Mouse (Mus musculus) embryonic fibroblast, embryonic 13.5 days (primary cell): ENCODE data around the gene Maea. TPM values are rescaled to one million over a fixed set of nuclear protein-coding genes. Genes with fewer than 3 reads are reported as not detected.
A peak's percentile ranks its signal among the peaks of the same experiment; 100 is the strongest.

Experiments used
- H3K27ac ChIP-seq: 2 replicates; pipeline ENCODE4 v1.5.1; 2012; ENCODE audit warnings: low read length, control low read depth, inconsistent platforms; ENCODE audit not compliant: insufficient read depth
- H3K4me1 ChIP-seq: 2 replicates; pipeline ENCODE4 v1.6.1; 2011; ENCODE audit warnings: low read length; ENCODE audit not compliant: control insufficient read depth, insufficient read depth
- H3K4me3 ChIP-seq: 2 replicates; pipeline ENCODE4 v1.5.1; 2011; ENCODE audit warnings: mild to moderate bottlenecking, control low read depth, low read length; ENCODE audit not compliant: insufficient read depth
- CTCF ChIP-seq: IDR thresholded peaks from 2 replicates; pipeline ENCODE4 v1.5.1; 2011; ENCODE audit warnings: mild to moderate bottlenecking, control low read depth, low read length, moderate library complexity, borderline replicate concordance; ENCODE audit not compliant: insufficient read depth
- POLR2A ChIP-seq: IDR thresholded peaks from 2 replicates; pipeline ENCODE4 v1.6.1; 2011; ENCODE audit warnings: low read depth, mild to moderate bottlenecking, control low read depth, low read length, moderate library complexity
- polyA plus RNA-seq: library from polyadenylated mRNA; stranded (reverse); fragments of >200 nt; gene quantifications from 2 replicates; pipeline ENCODE4 v1.2.4, GENCODE M21; 2011; ENCODE audit warnings: low read depth; ENCODE audit not compliant: missing spikeins, insufficient read length

The Maea gene
- polyA plus RNA-seq, 1 experiment: 148 TPM

DNA sequence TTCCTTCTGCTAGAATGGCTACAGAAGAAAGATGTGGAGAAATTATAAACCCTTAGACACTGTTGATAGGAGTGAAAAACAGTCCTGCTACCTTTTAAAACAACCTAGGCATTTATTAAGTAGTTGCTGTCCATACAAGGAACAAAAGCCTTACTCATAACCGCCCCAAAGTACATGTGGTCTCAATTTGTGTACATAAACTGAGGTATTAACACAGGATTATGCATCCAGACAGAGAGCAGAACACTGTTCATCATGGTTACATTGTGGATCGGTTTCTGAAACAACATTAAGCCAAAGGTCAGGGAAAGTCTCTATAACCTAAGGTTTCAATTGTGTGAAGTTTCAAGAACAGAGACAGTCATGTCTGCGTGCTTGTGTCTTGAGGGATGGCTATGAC, 17.7 kb downstream of the Maea start:
- Histone ChIP-seq H3K27ac (peak overlapping the region; percentile 60; the same call in 1 of the 2 replicates), H3K4me3 (no peak overlapping the region), H3K4me1 (peaks cover 28% of the 10 kb centered on the region)
- TF ChIP-seq POLR2A: no peak
- TF ChIP-seq CTCF: no peak

GRCm38 (mm10) chr5:33357494-33357893, 22.2 kb downstream of the Maea start:
- no peak for TF ChIP-seq CTCF
- no peak for TF ChIP-seq POLR2A
- H3K4me1 ChIP-seq: peaks cover 10% of the 10 kb centered on the region
- no peak overlapping the region for H3K27ac ChIP-seq
- H3K4me3 ChIP-seq: no peak overlapping the region

- Histone ChIP-seq H3K27ac (no peak overlapping the region), H3K4me3 (no peak overlapping the region), H3K4me1 (0 out of 2 replicates have a peak, but pooled peaks cover 5% of the 10 kb centered on the region)
- TF ChIP-seq CTCF (no peak), POLR2A (no peak)
Measured at GRCm38 (mm10) chr5:33358467-33358866, 23.2 kb downstream of the Maea start.

- Histone ChIP-seq H3K27ac (no peak overlapping the region), H3K4me1 (no peaks in the 10 kb centered on the region), H3K4me3 (no peak overlapping the region)
- TF ChIP-seq CTCF (no peak), POLR2A (no peak)
Measured at GRCm38 (mm10) chr5:33363263-33363662, 28.0 kb downstream of the Maea start.

DNA sequence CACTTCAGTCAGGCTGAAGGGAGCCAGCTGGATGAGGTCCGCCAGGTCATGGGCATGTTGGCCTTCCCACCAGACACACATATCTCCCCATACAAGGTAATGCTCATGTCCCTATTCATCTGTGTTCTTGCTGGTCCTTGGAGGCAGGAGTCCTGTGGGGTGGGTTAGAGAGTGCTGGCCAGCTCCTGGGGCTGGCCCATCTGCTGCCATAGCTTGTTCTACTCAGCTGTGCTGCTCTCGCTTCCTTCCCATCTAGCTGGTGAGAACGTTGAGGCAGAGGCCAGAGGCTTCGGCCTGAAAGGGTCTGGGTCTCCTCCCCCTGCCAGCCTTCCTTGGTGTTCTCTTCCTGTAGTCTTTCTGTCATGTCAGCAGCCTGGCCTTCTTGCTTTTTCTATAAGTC, 33.3 kb downstream of the Maea start:
- TF ChIP-seq CTCF: no peak
- TF ChIP-seq POLR2A: no peak
- no peak overlapping the region for H3K4me3 ChIP-seq
- no peaks in the 10 kb centered on the region for H3K4me1 ChIP-seq
- H3K27ac ChIP-seq: no peak overlapping the region

DNA sequence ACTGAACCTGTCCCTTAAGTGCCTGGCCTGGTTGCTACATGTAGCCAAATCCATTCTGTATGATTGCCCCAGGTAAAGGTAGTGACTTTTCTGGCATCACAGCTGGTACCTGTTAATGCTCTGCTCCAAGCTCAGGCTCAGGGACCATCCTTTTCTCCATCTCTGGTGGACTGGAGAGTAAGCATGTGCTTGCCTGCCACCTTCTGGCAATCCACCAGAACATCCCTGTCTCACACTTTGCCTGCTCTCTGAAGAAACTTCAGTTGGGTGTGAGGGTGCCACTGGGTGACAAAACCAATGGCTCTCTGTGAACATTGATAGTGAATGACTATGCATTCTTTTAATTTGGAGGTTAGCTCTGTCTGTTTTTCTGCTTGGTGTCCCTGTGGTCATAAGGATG, 35.8 kb downstream of the Maea start:
- Histone ChIP-seq H3K4me1 (no peaks in the 10 kb centered on the region), H3K27ac (no peak overlapping the region), H3K4me3 (no peak overlapping the region)
- TF ChIP-seq POLR2A (no peak), CTCF (peak; percentile 61; the same call in 1 of the 2 replicates)

DNA sequence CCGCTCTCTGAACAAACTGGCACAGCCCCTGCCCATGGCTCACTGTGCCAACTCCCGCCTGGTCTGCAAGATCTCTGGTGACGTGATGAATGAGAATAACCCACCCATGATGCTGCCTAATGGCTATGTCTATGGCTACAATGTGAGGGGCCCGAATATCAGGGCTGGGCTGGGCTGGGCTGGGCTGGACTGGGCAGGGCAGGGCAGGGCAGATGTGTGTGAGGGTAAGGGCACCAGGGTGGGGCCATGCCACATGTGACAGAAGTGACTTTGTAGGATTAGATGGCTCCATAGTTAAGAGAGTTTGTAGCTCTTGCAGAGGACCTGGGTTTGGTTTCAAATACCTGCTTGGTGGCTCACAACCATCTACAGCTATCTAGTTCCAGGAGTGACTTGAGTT, 36.4 kb downstream of the Maea start:
- Histone ChIP-seq H3K4me1 (no peaks in the 10 kb centered on the region), H3K27ac (no peak overlapping the region), H3K4me3 (no peak overlapping the region)
- TF ChIP-seq CTCF (no peak), POLR2A (no peak)

DNA sequence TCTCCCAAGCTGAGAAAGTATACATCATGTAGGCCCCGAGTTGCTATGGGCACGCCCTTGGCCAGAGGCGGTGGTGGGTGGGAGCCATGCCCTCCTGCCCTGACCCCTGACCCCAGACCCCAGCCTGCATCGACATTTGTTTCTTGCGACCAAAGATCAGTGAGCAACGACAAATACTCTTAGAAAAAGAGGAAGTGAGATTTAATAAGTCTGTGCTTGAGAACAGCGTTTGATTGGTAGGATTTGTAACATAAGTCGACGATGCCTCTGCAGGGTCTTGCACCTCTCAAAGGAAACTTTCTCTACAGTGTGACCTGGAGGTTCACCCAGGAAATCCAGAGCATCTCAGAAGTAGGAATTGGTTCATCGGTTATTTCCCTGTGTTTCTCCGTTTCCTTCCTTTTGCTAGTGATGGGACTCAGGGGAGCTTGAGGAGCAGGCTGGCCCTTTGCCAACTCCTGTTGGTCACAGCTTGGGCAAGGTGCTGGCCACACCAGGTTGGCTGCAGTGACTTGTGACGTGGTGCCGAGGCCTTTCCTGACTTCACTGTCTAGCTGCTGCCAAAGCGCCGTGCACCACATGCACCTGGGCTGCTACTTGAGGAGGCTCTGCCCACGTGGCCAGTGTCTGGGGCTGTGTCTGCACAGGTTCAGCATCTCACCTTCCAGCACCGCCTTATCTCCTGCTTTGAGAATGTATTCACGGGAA, 37.2 kb downstream of the Maea start:
- H3K27ac ChIP-seq: no peak overlapping the region
- no peaks in the 10 kb centered on the region for H3K4me1 ChIP-seq
- H3K4me3 ChIP-seq: no peak overlapping the region
- TF ChIP-seq POLR2A (no peak), CTCF (no peak)

GRCm38 (mm10) chr5:33377176-33377575, 41.9 kb downstream of the Maea start:
- Histone ChIP-seq H3K27ac (no peak overlapping the region), H3K4me1 (no peaks in the 10 kb centered on the region), H3K4me3 (no peak overlapping the region)
- TF ChIP-seq POLR2A (no peak), CTCF (no peak)

DNA sequence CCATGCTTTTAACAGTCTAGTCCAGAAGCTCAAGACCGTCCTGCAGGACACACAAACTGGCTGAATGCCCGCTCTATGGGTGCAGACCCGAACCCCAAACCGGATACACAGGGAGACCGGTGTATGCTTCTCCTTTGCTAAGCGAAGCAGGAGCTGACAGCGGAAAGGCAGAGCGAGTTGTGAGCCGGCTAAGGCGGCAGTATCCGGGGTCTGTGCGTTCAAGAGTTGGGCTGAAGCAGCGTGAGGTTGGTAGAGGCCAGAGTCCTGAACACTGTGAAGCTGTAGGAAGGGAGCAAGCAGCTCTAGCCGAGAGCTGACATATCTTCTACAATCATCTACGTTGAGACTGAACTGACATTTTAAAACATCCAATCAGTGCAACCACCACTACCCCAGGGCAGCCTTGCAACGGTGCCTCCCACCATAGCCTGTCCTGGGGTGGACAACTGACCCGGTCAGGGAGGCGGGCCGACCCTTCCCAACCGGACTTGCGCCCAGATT, 42.5 kb downstream of the Maea start:
- Histone ChIP-seq H3K4me1 (no peaks in the 10 kb centered on the region), H3K27ac (peak overlapping the region; percentile 75), H3K4me3 (peak overlapping the region; percentile 26)
- peak; percentile 62 for TF ChIP-seq POLR2A
- no peak for TF ChIP-seq CTCF

- peak within 1 kb of the TSS; percentile 67 for H3K4me3 ChIP-seq
- H3K4me1 ChIP-seq: no peaks in the 10 kb centered on the region
- TF ChIP-seq POLR2A: peak; percentile 97
- no peak for TF ChIP-seq CTCF
- H3K27ac ChIP-seq: peak within 1 kb of the TSS; percentile 86
Measured at GRCm38 (mm10) chr5:33378302-33378854, 43.1 kb downstream of the Maea start, which contains the start of gene Uvssa. Gene Uvssa, plus strand, starts transcription at chr5:33378549.
